Mouse (Mus musculus) brain, embryonic 18.5 days (tissue): Measurements from ENCODE around the gene Hils1.

Experiments
- DNase-seq: peaks from one replicate; pipeline ENCODE4 v3.0.0-alpha.2; 2012; ENCODE audit warnings: low read depth, low spot score

The Hils1 gene

DNA sequence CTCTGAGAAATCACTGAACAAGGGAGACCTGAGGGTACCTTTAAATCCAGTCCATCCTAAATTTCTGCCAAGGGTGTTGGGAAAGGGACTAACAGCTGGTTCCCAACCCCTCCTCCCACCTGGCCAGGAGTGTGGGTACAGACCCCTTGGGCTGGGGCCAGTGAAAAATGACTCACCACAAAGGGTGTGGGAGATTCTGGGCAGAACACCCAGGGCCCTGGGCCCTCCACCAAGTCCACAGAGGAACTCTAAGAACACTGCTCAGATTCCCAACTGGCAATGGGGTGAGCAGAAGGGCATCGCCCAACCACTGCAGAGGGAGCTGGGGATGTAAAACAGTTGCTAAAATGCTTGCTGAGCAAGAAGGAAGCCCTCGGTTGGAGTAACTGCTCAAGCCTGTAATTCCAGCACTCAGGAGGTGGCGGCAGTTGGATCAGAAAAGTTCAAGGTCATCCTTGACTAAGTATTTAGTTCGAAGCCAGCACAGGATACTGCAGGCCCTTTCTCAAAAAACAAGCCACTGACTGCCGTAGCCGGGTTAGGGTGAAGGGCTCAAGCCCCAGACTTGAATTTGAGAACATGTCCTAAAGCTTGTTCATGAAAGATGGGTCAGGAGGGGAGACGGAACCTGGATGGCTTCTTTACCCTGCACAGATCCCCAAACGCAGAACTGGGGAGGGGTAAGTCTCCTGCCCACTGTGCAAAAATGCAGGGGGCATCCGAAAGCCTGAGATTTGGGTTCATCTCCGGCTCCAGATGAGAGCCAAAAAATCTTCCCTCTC lies 21.6 kb downstream of the Hils1 start:
- DNase-seq: no peak

DNA sequence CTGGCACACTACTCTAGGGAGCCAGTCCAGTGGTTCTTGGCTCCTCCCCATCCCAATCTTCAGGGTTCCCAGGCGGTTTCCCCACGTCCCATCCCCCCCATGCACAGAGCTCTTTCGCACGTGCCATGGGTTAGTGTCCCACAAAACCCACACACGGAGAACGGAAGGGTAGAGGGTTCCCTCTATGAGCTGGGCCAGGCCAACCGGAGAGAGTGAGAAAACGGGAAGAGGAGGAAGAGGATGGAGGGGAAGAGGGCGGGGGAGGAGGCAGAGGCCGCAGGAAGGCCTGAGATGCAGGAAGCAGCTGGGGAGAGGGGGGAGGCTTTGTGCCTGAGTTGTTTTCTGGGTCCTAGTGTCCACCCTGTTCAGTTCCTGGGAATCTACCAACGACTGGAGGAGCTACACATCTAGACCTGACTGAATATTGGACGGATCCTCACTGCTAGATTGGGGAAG lies 22.2 kb downstream of the Hils1 start:
- DNase-seq: peak; percentile 86

DNA sequence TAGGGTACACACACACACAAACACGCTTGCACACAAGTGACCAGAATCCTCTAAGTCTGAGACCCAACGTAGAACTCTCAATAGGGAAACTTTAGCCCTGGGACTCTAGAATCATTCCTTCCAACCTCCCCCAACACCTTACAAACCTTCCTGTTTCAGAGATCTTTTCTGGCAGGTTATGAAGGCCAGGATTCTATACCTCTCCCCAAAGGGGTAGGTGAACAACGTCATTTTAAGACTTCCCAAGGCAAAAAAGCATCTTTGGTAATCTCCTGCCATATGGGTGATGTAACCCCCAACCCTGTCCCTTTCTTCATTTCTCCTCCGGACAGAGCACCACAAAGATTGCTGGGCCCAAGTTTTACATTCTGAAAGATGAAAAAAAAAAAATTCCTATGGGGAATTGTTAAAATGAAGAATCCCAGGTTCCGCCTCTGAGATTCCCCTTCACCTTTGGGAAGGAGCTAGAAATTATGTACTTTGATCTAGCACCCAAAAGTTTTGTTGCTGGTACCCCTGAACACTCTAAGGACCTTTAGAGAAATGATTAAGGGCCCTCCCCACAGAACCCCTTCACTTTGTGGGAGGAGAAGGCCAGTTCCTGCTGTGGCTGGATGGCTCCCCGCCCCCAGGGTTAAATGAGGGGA lies 22.8 kb downstream of the Hils1 start:
- DNase-seq: no peak

DNA sequence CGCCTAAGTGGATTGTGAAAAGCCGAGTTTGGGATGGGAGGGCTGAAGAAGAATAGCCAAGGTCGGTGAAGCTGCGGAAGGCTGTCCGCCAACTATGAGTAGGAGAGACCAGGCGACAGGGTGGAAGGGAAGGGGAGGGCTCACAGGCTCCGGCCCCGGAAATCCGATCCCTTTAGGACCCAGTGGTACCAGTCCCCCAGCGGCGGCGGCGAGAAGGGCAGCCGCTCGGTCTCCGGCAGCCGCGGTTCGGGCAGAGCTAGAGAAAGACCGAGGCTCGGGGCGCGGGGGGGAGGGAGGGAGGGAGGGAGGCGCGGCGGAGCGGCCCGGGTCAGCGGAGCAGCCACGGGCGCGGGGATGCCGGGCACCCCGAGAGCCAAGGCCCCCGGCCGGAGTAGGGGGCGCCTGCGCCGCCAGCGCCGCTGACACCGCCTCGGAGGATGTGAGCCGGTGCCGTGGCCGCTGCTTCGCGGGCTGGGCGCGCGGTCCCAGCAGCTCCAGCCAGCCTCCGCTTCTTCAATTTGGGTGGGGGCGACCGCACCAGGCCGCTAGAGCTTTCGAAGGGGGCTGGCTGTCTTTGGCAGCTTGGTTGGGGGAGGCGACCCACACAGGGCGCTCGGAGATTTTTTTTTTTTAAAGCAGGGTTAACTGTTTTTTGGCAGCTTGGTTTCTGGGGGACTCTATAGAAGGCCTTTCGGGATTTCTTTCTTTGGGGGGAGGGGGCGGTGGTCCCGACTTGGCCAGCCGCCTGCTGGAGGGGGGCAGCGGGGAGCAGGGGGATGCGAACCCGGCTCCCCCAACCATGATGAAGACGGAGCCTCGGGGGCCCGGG lies 23.6 kb downstream of the Hils1 start, which contains the start of gene Ppp1r9b:
TSS of gene Ppp1r9b (plus strand) at position 287 of the 829 bp plus-strand sequence.
- no peak for DNase-seq

DNA sequence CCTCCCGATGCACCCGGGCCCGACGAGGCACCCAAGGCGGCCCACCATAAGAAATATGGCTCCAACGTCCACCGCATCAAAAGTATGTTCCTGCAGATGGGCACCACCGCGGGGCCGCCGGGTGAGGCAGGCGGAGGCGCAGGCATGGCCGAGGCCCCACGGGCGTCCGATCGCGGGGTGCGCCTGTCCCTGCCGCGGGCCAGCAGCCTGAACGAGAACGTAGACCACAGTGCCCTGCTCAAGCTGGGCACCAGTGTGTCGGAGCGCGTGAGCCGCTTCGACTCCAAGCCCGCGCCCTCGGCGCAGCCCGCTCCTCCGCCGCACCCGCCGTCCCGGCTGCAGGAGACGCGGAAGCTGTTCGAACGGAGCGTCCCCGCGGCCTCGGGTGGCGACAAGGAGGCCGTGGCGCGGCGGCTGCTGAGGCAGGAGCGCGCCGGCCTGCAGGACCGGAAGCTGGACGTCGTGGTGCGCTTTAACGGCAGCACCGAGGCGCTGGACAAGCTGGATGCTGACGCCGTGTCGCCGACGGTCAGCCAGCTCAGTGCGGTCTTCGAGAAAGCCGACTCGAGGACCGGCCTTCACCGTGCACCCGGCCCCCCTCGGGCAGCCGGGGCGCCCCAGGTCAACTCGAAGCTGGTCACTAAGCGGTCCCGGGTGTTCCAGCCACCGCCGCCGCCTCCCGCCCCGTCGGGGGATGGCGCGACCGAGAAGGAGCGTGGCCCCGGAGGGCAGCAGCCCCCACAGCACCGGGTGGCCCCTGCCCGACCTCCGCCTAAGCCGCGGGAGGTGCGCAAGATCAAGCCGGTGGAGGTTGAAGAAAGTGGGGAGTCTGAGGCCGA lies 24.5 kb downstream of the Hils1 start:
- DNase-seq: no peak

DNA sequence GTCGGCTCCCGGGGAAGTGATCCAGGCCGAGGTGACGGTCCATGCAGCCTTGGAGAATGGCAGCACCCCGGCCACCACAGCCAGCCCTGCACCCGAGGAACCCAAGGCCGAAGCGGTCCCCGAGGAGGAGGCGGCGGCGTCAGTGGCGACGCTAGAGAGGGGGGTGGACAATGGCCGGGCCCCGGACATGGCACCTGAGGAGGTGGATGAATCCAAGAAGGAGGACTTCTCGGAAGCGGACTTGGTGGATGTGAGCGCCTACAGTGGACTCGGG lies 25.0 kb downstream of the Hils1 start:
- DNase-seq: no peak

DNA sequence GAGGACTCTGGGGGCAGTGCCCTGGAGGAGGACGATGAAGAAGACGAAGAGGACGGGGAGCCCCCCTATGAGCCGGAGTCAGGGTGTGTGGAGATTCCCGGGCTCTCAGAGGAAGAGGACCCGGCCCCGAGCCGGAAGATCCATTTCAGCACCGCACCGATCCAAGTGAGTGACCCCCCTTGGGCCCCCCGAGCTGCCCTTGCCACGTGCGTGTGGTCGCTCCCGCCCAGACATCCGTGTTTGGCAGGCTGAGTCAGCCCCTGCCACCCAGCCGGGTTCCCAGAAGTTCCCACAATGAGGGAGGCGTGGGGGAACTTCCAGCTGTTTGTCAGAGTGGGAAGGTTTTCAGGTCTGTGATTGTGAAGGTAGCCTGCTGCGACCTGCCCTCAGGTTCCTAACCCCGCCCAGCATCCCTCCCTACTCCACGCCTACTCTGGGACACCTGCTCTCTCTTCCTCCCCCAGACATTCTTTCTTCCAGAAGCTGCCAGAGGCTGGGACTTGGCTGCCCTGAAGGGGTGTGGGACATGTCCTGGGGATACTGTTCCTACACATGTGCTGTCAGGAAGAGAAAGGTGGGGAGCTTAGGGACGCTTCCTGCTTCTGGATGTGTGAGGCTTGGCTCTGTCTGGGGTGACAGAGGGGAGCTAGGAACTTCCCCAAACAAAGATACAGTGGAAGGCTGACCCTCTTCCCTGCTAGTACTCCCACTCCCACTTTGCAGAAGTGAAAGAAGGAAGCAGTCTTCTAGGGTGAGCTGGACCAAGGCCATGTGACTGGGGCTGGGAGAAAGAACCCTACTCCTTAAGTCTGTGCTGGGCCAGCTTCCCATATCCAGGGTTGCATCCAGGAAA lies 25.6 kb downstream of the Hils1 start:
- no peak for DNase-seq

DNA sequence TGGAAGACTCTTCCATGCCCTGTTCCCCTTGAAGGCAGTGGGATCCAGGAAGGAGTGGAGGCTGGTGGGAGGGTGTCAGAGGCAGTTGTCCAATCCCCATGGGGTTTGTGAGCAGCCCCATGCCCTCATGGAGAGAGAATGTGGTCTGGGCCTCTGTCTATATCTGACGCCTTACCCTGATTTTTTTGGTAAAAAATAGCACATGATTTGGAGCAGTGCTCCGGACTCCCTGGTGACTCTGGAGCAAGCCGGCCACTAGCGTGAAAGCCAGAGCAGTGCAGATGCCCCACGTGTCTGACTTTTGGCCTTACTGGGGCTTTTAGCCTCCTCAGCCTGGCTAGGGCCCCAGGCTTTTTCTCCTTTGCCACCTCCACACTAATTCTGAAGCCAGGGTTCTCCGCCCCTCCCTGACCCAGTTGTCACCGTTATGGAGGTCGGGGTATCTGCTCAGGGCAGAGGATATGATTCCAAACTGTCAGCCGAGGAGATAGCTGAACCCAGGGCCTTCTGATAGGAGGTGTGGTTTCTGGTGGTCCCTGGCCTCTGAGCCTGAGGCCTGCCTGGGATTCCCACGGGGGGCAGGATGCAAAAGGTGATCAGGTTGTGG lies 26.9 kb downstream of the Hils1 start:
- DNase-seq: no peak

DNA sequence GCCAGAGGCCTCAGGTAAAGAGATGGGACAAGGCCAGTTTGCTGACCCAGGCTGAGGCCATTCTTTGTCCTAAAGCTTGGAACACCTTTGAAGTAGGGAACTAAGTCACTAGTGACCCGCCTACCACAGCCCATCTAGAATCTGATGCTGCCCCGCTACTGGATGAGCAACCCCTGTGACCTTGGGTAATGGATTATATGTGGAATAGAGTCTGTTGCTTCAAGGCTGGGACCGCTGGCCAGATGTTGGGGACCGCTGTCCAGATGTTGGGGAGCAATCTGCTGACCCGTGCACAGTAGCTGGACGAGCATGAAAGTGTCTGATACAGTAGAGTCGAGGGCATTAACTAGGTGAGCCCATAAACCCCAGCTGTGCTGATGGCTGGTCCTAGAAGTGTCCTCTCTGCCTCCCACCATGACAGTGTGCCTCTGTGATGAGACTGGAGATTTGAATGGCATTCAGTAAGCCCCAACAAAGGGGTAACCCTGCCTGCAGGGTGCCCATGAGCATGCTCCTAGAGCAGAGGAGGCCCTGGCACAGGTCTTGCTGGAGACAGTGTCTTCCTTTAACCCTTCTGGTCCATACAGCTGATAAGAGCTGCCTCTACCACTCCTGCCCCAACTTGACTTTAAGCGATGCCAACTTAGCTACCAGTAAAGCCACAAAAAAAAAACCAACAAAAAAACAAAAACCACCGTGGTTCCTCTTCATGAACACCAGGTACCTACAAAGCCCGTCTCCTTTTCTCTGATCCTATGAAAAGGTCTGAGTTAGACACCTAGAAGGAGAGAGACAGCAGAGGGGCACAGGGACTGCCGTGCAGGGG lies 27.8 kb downstream of the Hils1 start:
- DNase-seq: no peak

DNA sequence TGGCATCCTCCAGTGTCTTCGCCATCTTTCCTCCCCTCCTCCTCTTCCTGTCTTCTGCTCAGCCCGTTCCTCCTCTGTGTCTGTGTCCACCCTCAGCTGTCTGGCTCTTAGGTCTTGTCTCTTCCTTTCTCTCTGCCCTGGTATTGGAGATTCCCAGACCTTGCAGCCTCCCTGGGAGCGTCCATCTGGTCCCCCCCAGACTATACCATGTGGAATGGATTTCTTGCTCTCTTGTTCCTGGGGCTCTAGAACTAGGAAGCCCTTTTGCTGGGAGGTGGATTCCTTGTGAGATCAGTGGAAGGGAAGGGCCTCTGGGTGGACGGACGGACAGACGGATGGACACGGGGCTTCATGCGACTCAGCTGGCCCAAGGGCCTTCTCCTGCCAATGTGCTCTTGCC lies 28.7 kb downstream of the Hils1 start:
- no peak for DNase-seq

DNA sequence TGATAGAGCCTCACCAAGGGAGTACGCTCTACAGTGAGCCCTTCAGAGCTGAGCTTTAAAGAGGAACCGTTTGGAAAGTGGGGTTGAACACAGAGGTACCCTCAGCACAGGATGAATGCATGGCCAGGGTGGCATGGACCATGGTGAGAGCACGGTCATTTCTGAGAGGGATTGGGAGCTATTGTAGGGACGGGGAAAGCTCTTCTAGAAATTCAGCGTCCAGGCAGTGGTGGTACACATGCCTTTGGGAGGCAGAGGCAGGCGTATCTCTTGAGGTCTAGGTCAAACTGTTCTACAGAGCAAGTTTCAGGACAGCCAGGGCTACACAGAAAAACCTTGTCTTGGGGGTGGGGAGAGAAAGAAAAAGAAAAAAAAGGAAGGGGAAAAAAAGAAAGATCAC lies 29.6 kb downstream of the Hils1 start:
- DNase-seq: no peak

DNA sequence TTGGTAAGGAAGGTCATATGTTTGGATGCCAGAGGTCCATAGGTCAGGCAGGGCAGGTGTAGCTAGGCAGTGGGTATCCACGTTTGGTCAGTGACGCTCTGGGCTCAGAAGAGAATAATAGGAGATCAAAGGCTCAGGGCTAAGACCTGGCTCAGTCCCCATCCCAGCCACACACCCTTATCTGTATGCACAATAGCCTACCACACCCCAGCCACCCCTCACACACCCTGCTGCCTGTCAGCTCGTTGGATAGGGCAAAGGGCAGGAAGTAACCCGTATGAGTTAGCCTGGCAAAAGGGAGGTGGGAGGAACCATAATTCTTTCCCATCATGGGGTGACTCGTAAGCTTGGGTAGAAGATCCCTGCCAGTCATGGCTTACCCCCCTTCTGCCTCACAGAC lies 30.2 kb downstream of the Hils1 start:
- DNase-seq: no peak

DNA sequence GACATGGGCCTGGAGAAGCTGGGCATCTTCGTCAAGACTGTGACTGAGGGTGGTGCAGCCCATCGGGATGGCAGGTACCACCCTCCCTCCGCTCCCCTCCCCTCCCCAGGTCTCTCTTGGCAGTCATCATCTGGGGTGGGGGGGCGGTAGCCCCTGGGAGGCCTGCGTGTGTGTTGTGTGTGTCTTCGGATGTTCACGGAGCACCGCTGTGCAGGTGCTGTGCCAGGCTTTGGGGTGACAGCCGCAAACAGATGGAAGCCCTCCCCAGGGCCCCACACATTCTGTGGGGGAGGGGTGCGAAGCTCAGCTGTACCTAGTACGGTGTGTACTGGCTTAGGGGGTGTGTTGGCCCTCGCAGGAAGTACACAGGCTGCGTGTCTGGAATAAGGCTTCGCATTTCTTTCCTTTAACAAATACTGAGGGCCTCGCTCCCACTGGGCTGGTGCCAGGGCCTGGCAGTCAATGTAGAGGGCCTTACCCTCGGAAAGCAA lies 30.7 kb downstream of the Hils1 start:
- DNase-seq: no peak

DNA sequence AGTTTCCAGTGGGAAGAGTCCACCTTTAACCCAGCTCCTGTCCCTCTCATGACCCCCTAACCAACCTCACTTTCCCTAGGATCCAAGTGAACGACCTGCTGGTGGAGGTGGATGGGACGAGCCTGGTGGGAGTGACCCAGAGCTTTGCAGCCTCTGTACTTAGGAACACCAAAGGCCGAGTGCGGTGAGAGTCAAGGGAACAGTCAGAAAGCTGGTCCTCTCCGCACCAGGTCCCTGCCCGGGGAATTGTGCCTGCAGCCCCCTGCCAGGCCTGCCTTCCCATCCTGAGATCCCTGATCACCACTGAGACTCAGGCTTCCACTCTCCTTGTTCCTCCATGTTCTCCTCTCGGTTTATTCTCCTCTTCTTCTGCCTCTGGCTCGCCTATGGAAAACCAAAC lies 32.7 kb downstream of the Hils1 start:
- no peak for DNase-seq

DNA sequence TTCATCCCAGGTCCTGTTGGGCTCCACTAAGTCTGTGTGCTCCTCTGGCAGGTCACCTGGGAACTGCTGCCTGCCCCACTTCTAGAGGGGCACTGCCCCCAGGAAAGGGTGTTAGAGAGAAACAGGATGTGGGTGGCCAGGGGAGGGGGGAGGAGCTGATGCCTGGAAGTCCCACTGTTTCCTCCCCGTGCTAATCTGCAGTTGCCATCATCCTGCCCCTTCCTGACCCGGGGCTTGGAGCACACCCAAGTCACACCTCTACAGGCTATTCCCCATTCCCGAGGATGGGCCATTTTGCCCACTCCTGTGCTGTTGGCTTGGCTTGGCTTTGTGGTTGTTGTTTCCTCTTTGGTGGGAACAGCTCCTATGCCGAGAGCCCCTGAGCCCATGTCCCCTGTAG lies 33.2 kb downstream of the Hils1 start:
- DNase-seq: no peak

DNA sequence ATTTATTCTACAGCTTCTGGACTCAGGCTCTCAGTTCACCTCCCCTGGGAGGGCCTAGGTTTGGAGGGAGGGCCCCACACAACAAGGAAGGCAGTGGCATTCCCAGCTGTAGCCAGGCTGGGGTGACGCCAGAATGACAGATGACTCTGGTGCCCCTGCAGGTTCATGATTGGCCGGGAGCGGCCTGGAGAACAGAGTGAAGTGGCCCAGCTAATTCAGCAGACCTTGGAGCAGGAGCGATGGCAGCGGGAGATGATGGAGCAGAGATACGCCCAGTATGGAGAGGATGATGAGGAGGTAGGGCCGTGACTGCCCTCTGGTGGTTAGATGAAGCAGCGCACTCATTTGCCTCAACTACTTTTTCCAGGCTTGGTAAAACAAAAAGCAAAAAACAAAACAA lies 33.7 kb downstream of the Hils1 start:
- no peak for DNase-seq

DNA sequence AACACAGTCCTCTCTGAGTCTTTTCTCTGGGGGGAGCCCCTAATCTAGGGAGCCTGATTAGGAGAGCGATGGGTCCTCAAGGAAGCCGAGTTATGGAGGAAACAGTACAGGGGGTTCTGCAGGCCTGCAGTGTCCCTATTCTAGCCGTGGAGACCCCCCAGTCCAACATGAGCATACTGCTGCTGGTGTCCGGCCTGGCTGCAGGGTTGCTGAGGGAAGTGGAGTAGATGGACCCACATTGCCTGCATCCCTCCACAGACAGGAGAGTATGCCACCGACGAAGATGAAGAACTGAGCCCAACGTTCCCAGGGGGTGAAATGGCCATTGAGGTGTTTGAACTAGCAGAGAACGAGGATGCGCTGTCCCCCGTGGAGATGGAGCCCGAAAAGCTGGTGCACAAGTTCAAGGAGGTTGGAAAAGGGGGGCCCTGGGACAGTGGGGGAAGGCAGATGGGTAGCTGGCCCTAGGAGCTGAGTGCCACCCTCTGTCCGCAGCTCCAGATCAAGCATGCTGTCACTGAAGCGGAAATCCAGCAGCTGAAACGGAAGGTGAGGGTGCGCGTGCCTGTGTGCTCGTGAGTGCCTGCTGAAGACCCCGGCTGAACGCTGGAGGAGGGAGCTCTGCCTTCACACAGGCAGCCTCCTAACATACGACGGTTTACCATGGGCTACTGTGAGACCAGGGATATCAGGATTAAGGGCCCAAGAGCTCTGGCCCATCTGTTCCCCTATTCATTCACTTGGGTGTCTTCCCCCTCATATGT lies 34.4 kb downstream of the Hils1 start:
- no peak for DNase-seq

DNA sequence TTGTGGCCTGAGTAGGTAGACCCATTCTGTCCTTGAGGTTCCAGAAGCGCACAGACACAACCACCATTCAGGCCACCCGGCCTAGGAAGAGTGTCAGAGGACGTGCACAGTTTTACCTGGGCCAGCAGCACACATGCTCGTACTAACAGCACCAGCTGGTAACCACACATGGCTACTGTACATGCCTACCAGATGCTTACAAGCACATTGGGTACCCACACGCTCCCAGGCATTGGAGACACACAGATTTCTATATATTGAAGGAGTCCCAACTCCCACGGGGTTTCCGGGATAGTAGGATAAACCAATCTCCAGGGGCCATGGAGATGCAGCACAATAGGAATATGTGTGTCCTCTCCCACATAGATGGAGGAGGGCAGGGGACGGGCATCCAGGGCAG lies 35.3 kb downstream of the Hils1 start:
- no peak for DNase-seq
